Mouse (Mus musculus): ENCODE data around the gene Ppef2. TPM values are rescaled to one million over a fixed set of nuclear protein-coding genes. Genes with fewer than 3 reads are reported as not detected.

Gene Ppef2
- polyA plus RNA-seq, 1 experiment from 2014 or later = 0.38 TPM

- no peaks in the 10 kb centered on the region for H3K9me3 ChIP-seq
- peaks cover 9% of the 10 kb centered on the region for H3K4me1 ChIP-seq (replicated peaks)
- no peak overlapping the region for H3K9ac ChIP-seq (replicated peaks)
- H3K36me3 ChIP-seq = no peaks in the 10 kb centered on the region
- H3K4me2 ChIP-seq (replicated peaks) = no peak overlapping the region
- H3K4me3 ChIP-seq (replicated peaks) = no peak overlapping the region
- ATAC-seq = peak; percentile 95
- WGBS = 5% methylated on average over 4 of the region's 4 CpGs
- no peaks in the 10 kb centered on the region for H3K27me3 ChIP-seq
- H3K27ac ChIP-seq = no peak overlapping the region
Measured at GRCm38 (mm10) chr5:92263761-92264359, 7.8 kb upstream of the Ppef2 start.

DNA sequence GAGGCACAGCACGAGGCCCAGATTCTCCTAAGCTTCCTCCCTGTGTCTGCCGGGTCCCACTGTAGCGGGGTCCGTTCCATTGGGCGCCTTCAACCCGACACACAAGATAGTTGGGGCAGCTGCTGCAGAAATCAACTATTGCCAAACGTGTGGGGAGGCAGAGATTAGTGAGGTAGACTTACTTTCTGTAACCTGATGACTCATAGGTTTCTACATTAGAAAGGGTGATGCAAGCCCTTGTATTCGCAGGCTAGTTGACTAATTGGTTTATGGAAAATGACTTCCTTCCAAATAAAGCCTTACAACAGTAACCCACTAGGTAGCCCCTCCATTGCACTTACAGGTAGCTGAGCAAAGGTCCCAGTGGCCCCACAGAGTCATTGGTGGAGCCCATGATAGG lies 6.6 kb upstream of the Ppef2 start:
- H3K27me3 ChIP-seq = 0 out of 2 replicates have a peak, but pooled peaks cover 4% of the 10 kb centered on the region
- H3K4me2 ChIP-seq (replicated peaks) = no peak overlapping the region
- H3K9ac ChIP-seq (replicated peaks) = no peak overlapping the region
- H3K9me3 ChIP-seq = no peaks in the 10 kb centered on the region
- H3K4me1 ChIP-seq (replicated peaks) = peaks cover 9% of the 10 kb centered on the region
- no peak overlapping the region for H3K4me3 ChIP-seq (replicated peaks)
- H3K27ac ChIP-seq = no peak overlapping the region
- no peaks in the 10 kb centered on the region for H3K36me3 ChIP-seq
- no peak for ATAC-seq
- WGBS = 92% methylated on average over 8 of the region's 8 CpGs

DNA sequence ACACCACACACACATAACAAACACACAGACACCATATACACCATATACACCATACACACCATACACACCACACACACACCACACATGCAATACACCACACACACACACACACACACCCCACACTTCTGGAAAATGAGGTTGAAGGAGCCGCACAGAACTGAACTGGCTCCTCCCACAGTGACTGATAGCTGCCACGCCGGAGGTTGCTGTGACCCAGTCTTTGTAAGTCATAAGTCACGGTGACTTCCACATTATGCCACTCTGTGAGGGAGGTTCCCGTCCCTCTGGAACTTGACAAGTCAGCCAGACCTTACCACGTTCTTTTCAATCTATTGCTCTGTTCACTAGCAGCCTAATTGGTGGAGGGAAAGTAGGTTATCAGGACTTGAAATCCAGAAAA lies 1.6 kb downstream of the Ppef2 start:
- Histone ChIP-seq H3K36me3 (no peaks in the 10 kb centered on the region), H3K4me2 (replicated peaks) (no peak overlapping the region), H3K27ac (no peak overlapping the region), H3K9ac (replicated peaks) (no peak overlapping the region), H3K9me3 (no peaks in the 10 kb centered on the region), H3K4me1 (replicated peaks) (peaks cover 13% of the 10 kb centered on the region), H3K27me3 (peaks cover 7% of the 10 kb centered on the region; the same call in 1 of the 2 replicates), H3K4me3 (replicated peaks) (no peak overlapping the region)
- 74% methylated on average over 6 of the region's 6 CpGs for WGBS
- no peak for ATAC-seq

DNA sequence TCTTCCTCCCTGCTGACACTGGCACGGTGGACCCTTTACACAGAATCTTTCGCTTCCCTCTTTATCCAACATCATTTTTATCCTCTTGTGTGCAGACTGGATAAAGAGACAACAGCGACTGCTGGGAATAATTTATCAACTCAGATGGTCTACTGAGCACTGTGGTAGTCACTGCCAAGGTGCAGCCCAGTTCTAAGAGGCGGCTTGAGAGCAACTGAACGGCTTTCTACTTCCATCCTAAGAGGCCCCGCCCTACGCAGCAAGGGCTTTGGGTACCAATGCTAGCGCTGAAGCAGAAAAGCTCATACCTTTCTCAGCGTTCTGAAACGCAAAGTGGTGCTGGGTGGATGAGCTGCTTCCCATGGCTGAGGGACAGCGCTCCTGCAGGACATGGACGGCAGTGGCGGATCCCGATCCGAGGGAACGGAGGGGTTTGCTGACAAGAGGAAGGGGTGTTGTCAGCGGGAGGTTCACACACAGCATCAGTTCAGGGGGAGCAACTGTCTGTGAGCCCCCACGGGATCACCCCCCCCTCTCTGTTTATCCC lies 3.2 kb downstream of the Ppef2 start:
- Histone ChIP-seq H3K4me2 (replicated peaks) (peak overlapping the region; percentile 39), H3K4me1 (replicated peaks) (peaks cover 13% of the 10 kb centered on the region), H3K27ac (no peak overlapping the region), H3K27me3 (peaks cover 4% of the 10 kb centered on the region; the same call in 1 of the 2 replicates), H3K4me3 (replicated peaks) (peak overlapping the region; percentile 18; the same call in 1 of the 2 replicates), H3K9me3 (no peaks in the 10 kb centered on the region), H3K36me3 (no peaks in the 10 kb centered on the region), H3K9ac (replicated peaks) (no peak overlapping the region; the same call in 1 of the 2 replicates)
- peak; percentile 77 for ATAC-seq
- 20% methylated on average over 18 of the region's 18 CpGs for WGBS

DNA sequence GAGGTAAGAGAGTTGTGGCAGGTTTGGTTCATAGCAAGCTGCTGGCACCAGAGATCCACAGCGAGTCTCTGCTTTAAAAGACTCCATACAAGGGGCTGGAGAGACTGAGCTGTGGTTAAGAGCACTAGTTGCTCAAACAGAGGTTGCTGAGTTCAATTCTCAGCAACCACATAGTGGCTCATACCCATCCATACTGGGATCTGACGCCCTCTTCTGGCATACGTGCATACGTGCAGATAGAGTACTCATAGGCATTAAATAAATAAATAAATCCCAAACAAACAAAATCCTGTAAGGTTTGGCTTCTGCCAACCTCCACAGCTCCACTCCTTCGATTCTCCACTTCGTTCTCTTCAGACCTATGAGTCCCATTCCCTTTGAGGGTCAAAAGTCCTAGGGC lies 4.0 kb downstream of the Ppef2 start:
- Histone ChIP-seq H3K4me1 (replicated peaks) (peaks cover 13% of the 10 kb centered on the region), H3K36me3 (no peaks in the 10 kb centered on the region), H3K4me2 (replicated peaks) (no peak overlapping the region), H3K27me3 (peaks cover 4% of the 10 kb centered on the region; the same call in 1 of the 2 replicates), H3K9ac (replicated peaks) (no peak overlapping the region), H3K4me3 (replicated peaks) (no peak overlapping the region), H3K9me3 (no peaks in the 10 kb centered on the region), H3K27ac (no peak overlapping the region)
- WGBS = 93% methylated on average over 6 of the region's 6 CpGs
- no peak for ATAC-seq

DNA sequence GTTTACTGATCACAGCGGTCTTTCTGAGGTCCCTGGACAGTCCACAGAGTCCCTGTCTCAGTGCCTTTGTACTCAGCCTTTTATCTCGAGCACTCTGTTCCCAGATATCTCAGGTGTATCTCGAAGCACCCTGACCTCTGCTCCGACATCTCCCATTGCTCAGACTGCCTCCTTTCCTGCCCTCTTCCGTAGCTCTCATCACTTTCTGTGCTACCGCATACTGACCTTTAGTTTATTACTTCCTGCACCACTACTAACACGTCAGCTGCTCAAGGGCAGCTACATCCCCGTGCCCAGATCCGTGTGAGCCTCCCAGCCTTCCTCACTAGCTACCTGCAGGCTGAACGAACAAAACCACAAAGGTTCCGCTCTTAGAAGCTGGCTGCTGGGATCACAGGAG lies 7.5 kb downstream of the Ppef2 start:
- Histone ChIP-seq H3K9me3 (no peaks in the 10 kb centered on the region), H3K27ac (no peak overlapping the region), H3K4me3 (replicated peaks) (no peak overlapping the region), H3K9ac (replicated peaks) (no peak overlapping the region), H3K36me3 (no peaks in the 10 kb centered on the region), H3K27me3 (no peaks in the 10 kb centered on the region), H3K4me1 (replicated peaks) (0 out of 2 replicates have a peak, but pooled peaks cover 6% of the 10 kb centered on the region), H3K4me2 (replicated peaks) (no peak overlapping the region)
- no peak for ATAC-seq
- 90% methylated on average over 11 of the region's 11 CpGs for WGBS

DNA sequence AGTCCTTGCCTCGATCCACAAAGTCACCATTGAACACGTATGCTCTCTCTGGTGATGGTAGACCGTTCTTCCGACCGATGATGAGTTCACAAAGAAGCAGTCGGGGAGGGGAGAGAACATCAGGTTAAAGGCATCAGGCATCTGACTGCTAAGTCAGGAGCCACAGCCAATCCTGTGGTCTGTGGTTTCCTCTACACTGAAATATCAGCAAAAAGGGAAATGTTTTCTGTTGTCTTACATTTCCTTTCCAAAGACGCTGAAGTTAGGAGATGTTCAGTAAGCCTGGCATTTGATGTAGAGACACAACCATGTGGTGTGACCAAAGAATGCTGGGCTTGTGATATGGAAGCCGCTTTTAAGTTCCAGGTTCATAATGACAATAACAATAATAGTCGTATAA lies 10.6 kb downstream of the Ppef2 start:
- Histone ChIP-seq H3K9ac (replicated peaks) (no peak overlapping the region), H3K36me3 (no peaks in the 10 kb centered on the region)
- 92% methylated on average over 9 of the region's 9 CpGs for WGBS

DNA sequence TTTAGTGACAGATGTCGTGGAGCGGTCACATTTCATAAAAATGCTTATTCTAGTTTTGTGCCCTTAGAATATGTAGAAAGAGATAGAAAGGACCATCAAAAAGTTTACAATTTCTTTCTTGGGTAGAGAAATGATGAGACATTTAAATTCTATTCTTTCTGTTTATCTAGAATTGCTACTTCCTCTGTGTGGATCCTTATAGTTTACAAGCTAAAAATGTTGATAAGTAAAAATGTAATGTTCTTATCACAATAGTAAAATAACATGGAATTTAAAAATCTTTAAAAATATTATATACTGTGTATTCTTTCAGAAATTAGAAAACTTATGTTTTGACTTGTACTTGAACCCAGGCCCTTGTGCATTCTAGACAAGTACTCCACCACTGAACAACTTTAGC lies 11.2 kb downstream of the Ppef2 start:
- H3K9ac ChIP-seq (replicated peaks) = no peak overlapping the region
- H3K4me1 ChIP-seq (replicated peaks) = no peaks in the 10 kb centered on the region
- no peaks in the 10 kb centered on the region for H3K27me3 ChIP-seq
- WGBS = 96% methylated on average over 2 of the region's 2 CpGs
- no peak for ATAC-seq
- no peak overlapping the region for H3K4me2 ChIP-seq (replicated peaks)
- no peaks in the 10 kb centered on the region for H3K36me3 ChIP-seq
- H3K9me3 ChIP-seq = no peaks in the 10 kb centered on the region
- H3K27ac ChIP-seq = no peak overlapping the region
- no peak overlapping the region for H3K4me3 ChIP-seq (replicated peaks)

More for the DNA sequence above, 10.6 kb downstream of the Ppef2 start:
- no peaks in the 10 kb centered on the region for H3K9me3 ChIP-seq
- no peak overlapping the region for H3K27ac ChIP-seq
- no peak for ATAC-seq
- no peaks in the 10 kb centered on the region for H3K4me1 ChIP-seq (replicated peaks)
- H3K4me2 ChIP-seq (replicated peaks) = no peak overlapping the region
- no peaks in the 10 kb centered on the region for H3K27me3 ChIP-seq
- no peak overlapping the region for H3K4me3 ChIP-seq (replicated peaks)

- no peak for ATAC-seq
- Histone ChIP-seq H3K9ac (replicated peaks) (no peak overlapping the region), H3K9me3 (no peaks in the 10 kb centered on the region), H3K27me3 (0 out of 2 replicates have a peak, but pooled peaks cover 3% of the 10 kb centered on the region), H3K36me3 (no peaks in the 10 kb centered on the region), H3K4me3 (replicated peaks) (no peak overlapping the region), H3K4me2 (replicated peaks) (no peak overlapping the region), H3K27ac (no peak overlapping the region), H3K4me1 (replicated peaks) (no peaks in the 10 kb centered on the region)
- 90% methylated on average over 12 of the region's 12 CpGs for WGBS
Measured at GRCm38 (mm10) chr5:92240769-92241168, 15.3 kb downstream of the Ppef2 start.

GRCm38 (mm10) chr5:92239333-92240232 lies 16.5 kb downstream of the Ppef2 start:
- Histone ChIP-seq H3K9me3 (no peaks in the 10 kb centered on the region), H3K27ac (no peak overlapping the region), H3K27me3 (0 out of 2 replicates have a peak, but pooled peaks cover 3% of the 10 kb centered on the region), H3K36me3 (no peaks in the 10 kb centered on the region), H3K4me3 (replicated peaks) (no peak overlapping the region), H3K9ac (replicated peaks) (no peak overlapping the region), H3K4me2 (replicated peaks) (peak overlapping the region; percentile 21), H3K4me1 (replicated peaks) (no peaks in the 10 kb centered on the region)
- peak; percentile 79 for ATAC-seq
- WGBS = 42% methylated on average over 29 of the region's 29 CpGs

GRCm38 (mm10) chr5:92234939-92235557 lies 21.0 kb downstream of the Ppef2 start:
- no peak for ATAC-seq
- Histone ChIP-seq H3K9me3 (no peaks in the 10 kb centered on the region), H3K27ac (no peak overlapping the region), H3K4me1 (replicated peaks) (no peaks in the 10 kb centered on the region), H3K4me3 (replicated peaks) (no peak overlapping the region), H3K36me3 (no peaks in the 10 kb centered on the region), H3K9ac (replicated peaks) (no peak overlapping the region), H3K4me2 (replicated peaks) (no peak overlapping the region), H3K27me3 (0 out of 2 replicates have a peak, but pooled peaks cover 3% of the 10 kb centered on the region)
- 80% methylated on average over 5 of the region's 5 CpGs for WGBS

- Histone ChIP-seq H3K9me3 (no peaks in the 10 kb centered on the region), H3K9ac (replicated peaks) (no peak overlapping the region), H3K4me3 (replicated peaks) (no peak overlapping the region), H3K27ac (no peak overlapping the region), H3K4me2 (replicated peaks) (no peak overlapping the region), H3K36me3 (no peaks in the 10 kb centered on the region), H3K27me3 (no peaks in the 10 kb centered on the region), H3K4me1 (replicated peaks) (no peaks in the 10 kb centered on the region)
- 89% methylated on average over 4 of the region's 4 CpGs for WGBS
- ATAC-seq = no peak
Measured at GRCm38 (mm10) chr5:92233366-92233765, 22.7 kb downstream of the Ppef2 start.

All from midbrain, embryonic 13.5 days (tissue).